Mouse (Mus musculus): Measurements from ENCODE around the gene Vmn1r43. TPM values are rescaled to one million over a fixed set of nuclear protein-coding genes. Genes with fewer than 3 reads are reported as not detected.

The Vmn1r43 gene
- not detected for polyA plus RNA-seq (2017; shearing (Covaris generic))

DNA sequence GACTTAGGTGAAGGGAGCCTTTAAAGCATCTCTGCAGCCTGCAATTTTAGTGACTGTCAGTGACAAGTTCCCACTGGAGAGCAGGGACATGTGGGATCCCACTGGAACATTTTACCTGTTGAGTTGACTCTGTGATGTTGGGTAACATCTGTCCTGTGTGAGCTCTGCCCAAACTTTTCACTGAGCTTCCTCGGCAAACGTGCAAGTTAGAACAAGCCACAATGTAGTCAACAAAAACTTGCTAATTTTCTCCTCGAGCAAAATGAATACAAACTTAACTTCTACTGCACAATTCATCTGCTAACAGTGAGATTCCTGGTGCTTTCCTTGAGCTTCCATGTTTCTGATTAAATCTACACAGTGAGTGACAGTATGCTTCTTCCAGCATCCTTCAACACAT is at the start of gene Vmn1r43, which contains the start of gene Vmn1r42:
Gene Vmn1r43, minus strand, starts transcription at position 101 of the 400 bp plus-strand sequence.
Gene Vmn1r42, minus strand, starts transcription at position 101 of the 400 bp plus-strand sequence.

GRCm38 (mm10) chr6:89883360-89883759 is 7.1 kb upstream of the Vmn1r43 start, which contains the start of gene Vmn1r44:
TSS of gene Vmn1r44 (plus strand) at chr6:89883660.

Other genes with a start within 250 kb of the Vmn1r43 start
- gene Txnrd3, start 232.4 kb downstream of the Vmn1r43 start, polyA plus RNA-seq (2017; shearing (Covaris generic)): 1.3 TPM
- not detected for gene Vmn1r40, start 168.9 kb downstream of the Vmn1r43 start, polyA plus RNA-seq (2017; shearing (Covaris generic))
- not detected for gene Vmn1r41, start 135.6 kb downstream of the Vmn1r43 start, polyA plus RNA-seq (2017; shearing (Covaris generic))
- gene Vmn1r42, start within 50 bp of the Vmn1r43 start, polyA plus RNA-seq (2017; shearing (Covaris generic)): not detected
- not detected for gene Vmn1r44, start 7.2 kb upstream of the Vmn1r43 start, polyA plus RNA-seq (2017; shearing (Covaris generic))
- not detected for gene Vmn1r45, start 64.2 kb upstream of the Vmn1r43 start, polyA plus RNA-seq (2017; shearing (Covaris generic))
- gene Vmn1r46, start 92.9 kb upstream of the Vmn1r43 start, polyA plus RNA-seq (2017; shearing (Covaris generic)): not detected
- not detected for gene Vmn1r47, start 139.7 kb upstream of the Vmn1r43 start, polyA plus RNA-seq (2017; shearing (Covaris generic))
- not detected for gene Vmn1r48, start 160.4 kb upstream of the Vmn1r43 start, polyA plus RNA-seq (2017; shearing (Covaris generic))
- gene Vmn1r49, start 202.1 kb upstream of the Vmn1r43 start, polyA plus RNA-seq (2017; shearing (Covaris generic)): not detected
- not detected for gene Vmn1r50, start 225.0 kb upstream of the Vmn1r43 start, polyA plus RNA-seq (2017; shearing (Covaris generic))
- gene Vmn1r51, start 246.2 kb upstream of the Vmn1r43 start, polyA plus RNA-seq (2017; shearing (Covaris generic)): not detected

Measured in activated CD4-positive, CD25-positive, alpha-beta regulatory T cell, adult 9 weeks (primary cell).